Mouse (Mus musculus): ENCODE measurements around the gene Npepps. TPM values are rescaled to one million over a fixed set of nuclear protein-coding genes. Genes with fewer than 3 reads are reported as not detected.
"Not testable (repeated sequence)": the region's sequence is repeated elsewhere in the genome, so short reads cannot be mapped to it uniquely, and the experiment has no call there.

Gene Npepps
- polyA plus RNA-seq, 2 experiments, result 8.5 to 15.1 TPM

DNA sequence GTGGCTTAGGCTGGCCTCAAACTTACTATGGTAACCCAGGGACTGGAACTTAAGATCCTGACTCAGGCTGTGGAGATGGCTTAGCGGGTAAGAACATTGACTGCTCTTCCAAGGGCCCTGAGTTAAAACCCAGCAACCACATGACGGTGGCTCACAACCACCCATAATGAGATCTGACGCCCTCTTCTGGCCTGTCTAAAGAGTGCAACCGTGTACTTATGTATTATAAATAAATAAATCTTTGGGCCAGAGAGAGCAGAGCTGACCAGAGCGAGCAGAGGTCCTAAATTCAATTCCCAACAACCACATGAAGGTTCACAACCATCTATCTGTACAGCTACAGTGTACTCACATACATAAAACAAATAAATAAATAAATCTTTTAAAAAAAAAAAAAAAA lies 6.8 kb downstream of the Npepps start:
- H3K27me3 ChIP-seq (ENCODE audit: control insufficient read depth, insufficient read depth, low read length), result no peaks in the 10 kb centered on the region
- no peak overlapping the region for H3K27ac ChIP-seq
- 63% methylated on average over 5 of the region's 5 CpGs for WGBS (ENCODE audit: insufficient replicate concordance)
- H3K36me3 ChIP-seq (replicated peaks; ENCODE audit: control insufficient read depth, insufficient read depth, low read depth), result no peaks in the 10 kb centered on the region
- H3K9me3 ChIP-seq (ENCODE audit: control insufficient read depth, low read length), result no peaks in the 10 kb centered on the region
- no peak for ATAC-seq (ENCODE audit: insufficient read depth)
- TF ChIP-seq CTCF (IDR thresholded peaks at IDR 0.05; ENCODE audit: low read depth), result 0 out of 2 replicates have a peak, but pooled peaks have one; percentile 25
- no peak for TF ChIP-seq EP300 (IDR thresholded peaks at IDR 0.05; ENCODE audit: low read depth)
- H3K4me3 ChIP-seq (ENCODE audit: insufficient read depth in 1 of 2, low read depth in 2 of 2, low read length in 2 of 2), result no peak overlapping the region
- no peak overlapping the region for H3K4me2 ChIP-seq (ENCODE audit: low read depth)
- H3K4me1 ChIP-seq (replicated peaks; ENCODE audit: control insufficient read depth in 2 of 2, insufficient read depth in 2 of 2, low read length in 1 of 2), result peaks cover 1 to 4% of the 10 kb centered on the region in 2 experiments
- no peak for DNase-seq (ENCODE audit: low read depth in 3 of 3, low spot score in 3 of 3)
- H3K9ac ChIP-seq (replicated peaks), result no peak overlapping the region

DNA sequence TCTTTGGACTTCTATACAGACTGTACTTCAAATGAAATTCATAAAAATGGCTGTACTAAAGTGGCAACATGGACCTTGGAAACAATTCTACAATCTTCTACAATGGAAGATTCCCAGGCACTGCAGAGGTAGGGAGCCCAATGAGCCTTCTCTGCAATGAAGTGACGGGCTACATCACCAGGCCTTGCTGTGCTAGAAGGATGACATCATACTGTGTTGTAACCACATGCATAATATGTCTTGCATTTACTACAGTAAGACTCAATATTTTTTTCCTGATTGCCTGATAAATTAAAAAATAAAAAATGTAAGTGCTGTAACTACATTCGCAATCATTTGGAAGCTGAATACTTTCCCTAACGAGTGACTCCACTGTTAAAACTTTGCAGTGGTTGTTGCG lies 7.6 kb downstream of the Npepps start:
- Histone ChIP-seq H3K4me3 (ENCODE audit: insufficient read depth in 1 of 2, low read depth in 2 of 2, low read length in 2 of 2) (no peak overlapping the region), H3K36me3 (replicated peaks; ENCODE audit: control insufficient read depth, insufficient read depth, low read depth) (no peaks in the 10 kb centered on the region)
- no peak for DNase-seq (ENCODE audit: low read depth in 3 of 3, low spot score in 3 of 3)

DNA sequence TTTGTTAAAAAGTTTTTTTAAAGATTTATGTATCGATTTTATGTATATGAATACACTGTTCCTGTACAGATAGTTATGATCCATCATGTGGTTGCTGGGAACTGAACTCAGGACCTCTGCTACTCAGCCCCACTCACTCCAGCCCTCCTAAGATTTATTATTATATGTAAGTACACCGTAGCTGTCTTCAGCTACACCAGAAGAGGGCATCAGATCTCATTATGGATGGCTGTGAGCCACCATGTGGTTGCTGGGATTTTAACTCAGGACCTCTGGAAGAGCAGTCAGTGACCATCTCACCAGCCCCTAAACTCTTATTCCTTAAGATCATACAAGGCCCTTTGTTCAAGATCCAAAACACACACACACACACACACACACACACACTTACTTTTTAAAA lies 10.4 kb downstream of the Npepps start:
- not testable (repeated sequence) for H3K9me3 ChIP-seq (ENCODE audit: control insufficient read depth, low read length); H3K4me1 ChIP-seq (replicated peaks; ENCODE audit: control insufficient read depth in 2 of 2, insufficient read depth in 2 of 2, low read length in 1 of 2); H3K4me2 ChIP-seq (ENCODE audit: low read depth); H3K4me3 ChIP-seq (ENCODE audit: insufficient read depth in 1 of 2, low read depth in 2 of 2, low read length in 2 of 2); H3K9ac ChIP-seq (replicated peaks); H3K27me3 ChIP-seq (ENCODE audit: control insufficient read depth, insufficient read depth, low read length); ATAC-seq (ENCODE audit: insufficient read depth); H3K36me3 ChIP-seq (replicated peaks; ENCODE audit: control insufficient read depth, insufficient read depth, low read depth); H3K27ac ChIP-seq; DNase-seq (ENCODE audit: low read depth in 3 of 3, low spot score in 3 of 3)
- WGBS (ENCODE audit: insufficient replicate concordance), result 54% methylated on average over 2 of the region's 2 CpGs
- TF ChIP-seq CTCF (IDR thresholded peaks at IDR 0.05; ENCODE audit: low read depth), result peak; percentile 30; the same call in 1 of the 2 replicates

More for the DNA sequence above, 7.6 kb downstream of the Npepps start:
- no peak overlapping the region for H3K27ac ChIP-seq
- WGBS (ENCODE audit: insufficient replicate concordance), result 88% methylated on average over 4 of the region's 4 CpGs
- no peaks in the 10 kb centered on the region for H3K27me3 ChIP-seq (ENCODE audit: control insufficient read depth, insufficient read depth, low read length)
- no peak overlapping the region for H3K9ac ChIP-seq (replicated peaks)
- TF ChIP-seq CTCF (IDR thresholded peaks at IDR 0.05; ENCODE audit: low read depth) (no peak), EP300 (IDR thresholded peaks at IDR 0.05; ENCODE audit: low read depth) (no peak)
- H3K4me2 ChIP-seq (ENCODE audit: low read depth), result no peak overlapping the region
- ATAC-seq (ENCODE audit: insufficient read depth), result no peak
- H3K9me3 ChIP-seq (ENCODE audit: control insufficient read depth, low read length), result no peaks in the 10 kb centered on the region
- H3K4me1 ChIP-seq (replicated peaks; ENCODE audit: control insufficient read depth in 2 of 2, insufficient read depth in 2 of 2, low read length in 1 of 2), result peaks cover 0 to 2% of the 10 kb centered on the region in 2 experiments; a peak in 2 of 4 replicates

GRCm38 (mm10) chr11:97266544-97266943 lies 13.9 kb downstream of the Npepps start:
- H3K27me3 ChIP-seq (ENCODE audit: control insufficient read depth, insufficient read depth, low read length); H3K4me1 ChIP-seq (replicated peaks; ENCODE audit: control insufficient read depth in 2 of 2, insufficient read depth in 2 of 2, low read length in 1 of 2); H3K36me3 ChIP-seq (replicated peaks; ENCODE audit: control insufficient read depth, insufficient read depth, low read depth); H3K9ac ChIP-seq (replicated peaks); H3K4me2 ChIP-seq (ENCODE audit: low read depth); H3K27ac ChIP-seq; DNase-seq (ENCODE audit: low read depth in 3 of 3, low spot score in 3 of 3); H3K4me3 ChIP-seq (ENCODE audit: insufficient read depth in 1 of 2, low read depth in 2 of 2, low read length in 2 of 2); H3K9me3 ChIP-seq (ENCODE audit: control insufficient read depth, low read length); ATAC-seq (ENCODE audit: insufficient read depth): not testable (repeated sequence)
- 72% methylated on average over 1 of the region's 1 CpGs for WGBS (ENCODE audit: insufficient replicate concordance)

- ATAC-seq (ENCODE audit: insufficient read depth); DNase-seq (ENCODE audit: low read depth in 3 of 3, low spot score in 3 of 3); H3K4me2 ChIP-seq (ENCODE audit: low read depth); H3K4me3 ChIP-seq (ENCODE audit: insufficient read depth in 1 of 2, low read depth in 2 of 2, low read length in 2 of 2); H3K27me3 ChIP-seq (ENCODE audit: control insufficient read depth, insufficient read depth, low read length); H3K27ac ChIP-seq; H3K9ac ChIP-seq (replicated peaks); H3K36me3 ChIP-seq (replicated peaks; ENCODE audit: control insufficient read depth, insufficient read depth, low read depth); H3K9me3 ChIP-seq (ENCODE audit: control insufficient read depth, low read length): not testable (repeated sequence)
- 74% methylated on average over 1 of the region's 1 CpGs for WGBS (ENCODE audit: insufficient replicate concordance)
- H3K4me1 ChIP-seq (replicated peaks; ENCODE audit: control insufficient read depth in 2 of 2, insufficient read depth in 2 of 2, low read length in 1 of 2), result peaks cover 12% of the 10 kb centered on the region in 2 experiments
Observed at GRCm38 (mm10) chr11:97249649-97250048, 30.8 kb downstream of the Npepps start.
